Mouse (Mus musculus): ENCODE measurements around the gene Dusp5.

GRCm38 (mm10) chr19:53556841-53557240 is 27.9 kb downstream of the Dusp5 start:
- TF ChIP-seq POLR2A (IDR thresholded peaks at IDR 0.05; ENCODE audit: low read depth, low read length): no peak
- TF ChIP-seq CTCF (IDR thresholded peaks at IDR 0.05; ENCODE audit: extremely low read depth, insufficient read depth, insufficient read length, insufficient replicate concordance): no peak
